Mouse (Mus musculus) ES-E14 (cell line): ENCODE measurements at regions not wholly inside any gene's neighbourhood (a gene's known extent, or its start where the extent isn't known, plus 50 kb on each side); places are given as distances from the start of the nearest gene placed in this dataset.

ENCODE experiments used
- DNase-seq: peaks from one replicate; pipeline ENCODE4 v3.0.0-alpha.2; 2013; ENCODE audit warnings: low read depth, low spot score
- H3K27ac ChIP-seq: 2 replicates; pipeline ENCODE4 v1.5.1; 2012; ENCODE audit warnings: low read depth, mild to moderate bottlenecking, low read length, moderate library complexity, mixed read lengths; ENCODE audit not compliant: poor library complexity, insufficient read depth, severe bottlenecking
- H3K36me3 ChIP-seq: 2 replicates; pipeline ENCODE4 v1.6.1; 2012; ENCODE audit warnings: mild to moderate bottlenecking, low read length, moderate library complexity, mixed read lengths; ENCODE audit not compliant: control insufficient read depth, poor library complexity, insufficient read depth, severe bottlenecking
- H3K4me1 ChIP-seq, 2 experiments: fragments of 150-350 bp in 1 of 2; sonication (generic) in 1 of 2; 2 replicates each; pipeline ENCODE4 v1.6.1; 2012; ENCODE audit warnings: low read length in 2 of 2, mild to moderate bottlenecking in 1 of 2, mixed read lengths in 1 of 2; ENCODE audit not compliant: control insufficient read depth in 2 of 2, insufficient read depth in 2 of 2, poor library complexity in 1 of 2
- H3K4me3 ChIP-seq, 2 experiments: fragments of 150-350 bp in 1 of 2; sonication (generic) in 1 of 2; 2 replicates each; pipeline ENCODE4 v1.5.1; 2012; ENCODE audit warnings: low read length in 2 of 2, low read depth in 1 of 2, mild to moderate bottlenecking in 1 of 2, mixed read lengths in 1 of 2; ENCODE audit not compliant: insufficient read depth in 1 of 2, poor library complexity in 1 of 2, severe bottlenecking in 1 of 2
- H3K9ac ChIP-seq: 2 replicates; pipeline ENCODE4 v1.6.1; 2012; ENCODE audit warnings: low read depth, mild to moderate bottlenecking, low read length, mixed read lengths; ENCODE audit not compliant: poor library complexity, insufficient read depth, severe bottlenecking
- H3K9me3 ChIP-seq: fragments of 150-350 bp; sonication (generic); 2 replicates; pipeline ENCODE4 v1.6.1; 2012; ENCODE audit warnings: low read depth, mild to moderate bottlenecking, low read length; ENCODE audit not compliant: control insufficient read depth, insufficient read depth
- CHD2 ChIP-seq: IDR thresholded peaks from 2 replicates; pipeline ENCODE4 v1.6.1; 2014; ENCODE audit warnings: mild to moderate bottlenecking, low read depth, low read length, inconsistent platforms
- HCFC1 ChIP-seq: IDR thresholded peaks from 2 replicates; pipeline ENCODE4 v1.6.1; 2012; ENCODE audit warnings: low read length, inconsistent platforms, borderline replicate concordance; ENCODE audit not compliant: insufficient read depth
- MAFK ChIP-seq: IDR thresholded peaks from 2 replicates; pipeline ENCODE4 v1.6.1; 2014; ENCODE audit warnings: mild to moderate bottlenecking, low read depth, low read length, inconsistent platforms; ENCODE audit not compliant: insufficient read depth
- ZC3H11A ChIP-seq: IDR thresholded peaks from 2 replicates; pipeline ENCODE4 v1.6.1; 2012; ENCODE audit warnings: low read depth, mild to moderate bottlenecking, inconsistent platforms, low read length, borderline replicate concordance
- ZNF384 ChIP-seq: IDR thresholded peaks from 2 replicates; pipeline ENCODE4 v1.6.1; 2012; ENCODE audit warnings: low read depth, low read length, inconsistent platforms
- in situ Hi-C, 2 experiments: fragments of 600-800 bp; cut with MboI; formaldehyde crosslinking; loops; one replicate each; pipeline ENCODE4 v1.15.1; 2025; ENCODE audit warnings: low sequenced_read_pairs in 2 of 2, inconsistent platforms in 1 of 2; ENCODE audit not compliant: unreplicated experiment in 2 of 2

GRCm38 (mm10) chr16:51916820-51917219 lies 114.2 kb upstream of the Cblb start:
- no peaks in the 10 kb centered on the region for H3K9me3 ChIP-seq
- H3K4me3 ChIP-seq: no peak overlapping the region
- no peak overlapping the region for H3K27ac ChIP-seq
- no peaks in the 10 kb centered on the region for H3K4me1 ChIP-seq
- DNase-seq: no peak
- no peak overlapping the region for H3K9ac ChIP-seq
- H3K36me3 ChIP-seq: no peaks in the 10 kb centered on the region
- in situ Hi-C loops: no loop called here
- TF ChIP-seq ZC3H11A (no peak), HCFC1 (no peak), ZNF384 (no peak), MAFK (no peak), CHD2 (no peak)

GRCm38 (mm10) chr16:51917540-51917939 lies 113.5 kb upstream of the Cblb start:
- in situ Hi-C loops: no loop called here
- no peaks in the 10 kb centered on the region for H3K4me1 ChIP-seq
- no peak overlapping the region for H3K9ac ChIP-seq
- no peak overlapping the region for H3K4me3 ChIP-seq
- no peak overlapping the region for H3K27ac ChIP-seq
- H3K36me3 ChIP-seq: no peaks in the 10 kb centered on the region
- TF ChIP-seq HCFC1: no peak
- no peak for TF ChIP-seq MAFK
- TF ChIP-seq ZNF384: no peak
- TF ChIP-seq ZC3H11A: no peak
- no peak for TF ChIP-seq CHD2
- DNase-seq: no peak
- H3K9me3 ChIP-seq: no peaks in the 10 kb centered on the region

- Histone ChIP-seq H3K9ac (no peak overlapping the region), H3K9me3 (no peaks in the 10 kb centered on the region), H3K36me3 (no peaks in the 10 kb centered on the region), H3K27ac (no peak overlapping the region), H3K4me1 (no peaks in the 10 kb centered on the region), H3K4me3 (no peak overlapping the region)
- TF ChIP-seq ZNF384: no peak
- TF ChIP-seq ZC3H11A: no peak
- TF ChIP-seq HCFC1: no peak
- TF ChIP-seq CHD2: no peak
- no peak for TF ChIP-seq MAFK
- in situ Hi-C loops: no loop called here
- no peak for DNase-seq
Measured at GRCm38 (mm10) chr16:51921025-51921424, 110.0 kb upstream of the Cblb start.

DNA sequence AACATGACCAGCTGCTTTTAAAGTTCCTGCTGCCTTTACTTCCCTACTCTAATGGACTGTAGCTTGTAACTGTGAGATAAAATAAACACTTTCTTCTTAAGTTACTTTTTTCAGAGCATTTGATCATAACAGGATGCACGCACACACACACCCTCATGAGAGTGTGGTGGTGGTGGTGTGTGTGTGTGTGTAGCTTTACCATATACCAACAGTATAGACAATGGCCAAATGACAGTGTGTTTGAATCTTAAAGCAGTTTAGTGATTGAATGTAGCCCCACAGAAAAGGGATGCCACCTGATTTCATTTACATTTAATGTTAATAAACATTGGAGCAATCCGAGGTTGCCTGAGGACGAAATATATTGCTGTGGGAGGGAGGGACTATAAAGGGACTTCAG lies 108.4 kb upstream of the Cblb start:
- Histone ChIP-seq H3K27ac (no peak overlapping the region), H3K9me3 (no peaks in the 10 kb centered on the region), H3K4me1 (no peaks in the 10 kb centered on the region), H3K36me3 (no peaks in the 10 kb centered on the region), H3K4me3 (no peak overlapping the region), H3K9ac (no peak overlapping the region)
- in situ Hi-C loops: no loop called here
- no peak for TF ChIP-seq MAFK
- TF ChIP-seq ZC3H11A: no peak
- no peak for TF ChIP-seq HCFC1
- no peak for TF ChIP-seq CHD2
- TF ChIP-seq ZNF384: no peak
- no peak for DNase-seq

DNA sequence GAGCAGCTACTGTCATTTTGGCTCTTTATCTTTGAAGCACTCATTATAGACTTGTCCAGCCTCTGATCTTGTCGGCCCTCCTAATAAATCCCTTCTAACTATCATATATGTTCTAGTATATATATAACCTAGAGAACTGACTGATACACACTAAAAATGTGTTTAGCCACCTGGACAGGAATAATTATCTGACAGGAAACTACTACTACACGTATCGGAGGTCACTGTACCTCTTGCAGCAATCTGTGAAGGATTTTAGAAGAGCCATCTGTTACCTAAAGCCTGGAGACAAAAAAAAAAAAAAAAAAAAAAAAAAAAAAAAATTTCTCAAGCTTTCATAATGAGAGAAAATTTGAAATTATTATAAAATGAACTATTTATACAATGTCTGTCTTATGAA lies 105.4 kb upstream of the Cblb start:
- in situ Hi-C loops: no loop called here
- H3K4me1 ChIP-seq: no peaks in the 10 kb centered on the region
- no peak overlapping the region for H3K4me3 ChIP-seq
- no peak for TF ChIP-seq HCFC1
- no peaks in the 10 kb centered on the region for H3K36me3 ChIP-seq
- H3K27ac ChIP-seq: no peak overlapping the region
- DNase-seq: no peak
- H3K9ac ChIP-seq: no peak overlapping the region
- H3K9me3 ChIP-seq: no peaks in the 10 kb centered on the region
